Mouse (Mus musculus): ENCODE data around the gene Gm4131. TPM values are rescaled to one million over a fixed set of nuclear protein-coding genes. Genes with fewer than 3 reads are reported as not detected.

Gene Gm4131
- polyA plus RNA-seq, 1 experiment, result not detected

DNA sequence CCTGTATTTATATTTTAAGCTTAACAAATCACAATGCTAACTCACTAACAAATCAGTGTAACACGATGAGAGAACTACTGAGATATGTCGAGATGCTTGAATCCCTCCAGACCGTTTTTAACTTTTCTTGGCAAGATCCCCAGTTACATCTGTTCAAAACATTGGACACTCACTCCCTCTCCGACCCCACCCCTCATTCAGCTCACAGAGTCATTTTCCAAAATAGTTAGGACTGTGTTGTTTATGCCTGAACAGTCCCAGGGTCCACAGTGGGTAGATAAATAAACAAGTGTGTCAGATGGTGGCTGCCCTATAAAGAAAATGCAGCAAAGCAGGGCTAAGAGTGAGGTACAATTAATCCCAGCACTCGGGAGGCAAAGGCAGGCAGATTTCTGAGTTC, 29.7 kb downstream of the Gm4131 start:
- TF ChIP-seq POLR2A (IDR thresholded peaks at IDR 0.05; ENCODE audit: insufficient read depth, low read depth, low read length) (no peak), CTCF (IDR thresholded peaks at IDR 0.05; ENCODE audit: insufficient read depth, low read depth, low read length) (no peak)
- no peak overlapping the region for H3K27ac ChIP-seq (ENCODE audit: insufficient read depth, low read depth, low read length)
- no peaks in the 10 kb centered on the region for H3K4me1 ChIP-seq (ENCODE audit: control insufficient read depth, insufficient read depth, low read length)
- 45% methylated on average over 5 of the region's 5 CpGs for WGBS
- H3K4me3 ChIP-seq (ENCODE audit: insufficient read depth, low read depth, low read length), result no peak overlapping the region

DNA sequence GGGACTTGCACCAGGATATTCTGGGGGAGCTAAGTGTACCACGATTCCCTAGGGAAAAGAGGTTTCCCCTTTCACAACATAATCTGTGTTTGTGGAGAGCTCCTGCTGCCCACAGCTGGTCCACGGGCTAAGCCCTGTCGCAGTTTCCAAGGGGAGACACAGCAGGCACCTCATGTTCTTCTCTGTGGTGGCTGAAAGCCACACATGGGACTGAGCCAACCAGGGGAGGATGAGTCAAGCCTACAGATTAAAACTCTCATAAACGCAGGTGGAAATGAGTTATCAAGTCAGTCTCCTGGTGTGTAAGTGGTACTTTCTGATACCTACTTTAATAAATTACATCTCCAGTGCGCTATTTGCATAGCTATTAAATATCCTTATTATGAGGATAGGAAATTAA, 30.6 kb downstream of the Gm4131 start:
- H3K4me1 ChIP-seq (ENCODE audit: control insufficient read depth, insufficient read depth, low read length), result no peaks in the 10 kb centered on the region
- H3K4me3 ChIP-seq (ENCODE audit: insufficient read depth, low read depth, low read length), result no peak overlapping the region
- 35% methylated on average over 5 of the region's 5 CpGs for WGBS
- no peak overlapping the region for H3K27ac ChIP-seq (ENCODE audit: insufficient read depth, low read depth, low read length)
- TF ChIP-seq CTCF (IDR thresholded peaks at IDR 0.05; ENCODE audit: insufficient read depth, low read depth, low read length) (no peak), POLR2A (IDR thresholded peaks at IDR 0.05; ENCODE audit: insufficient read depth, low read depth, low read length) (no peak)

DNA sequence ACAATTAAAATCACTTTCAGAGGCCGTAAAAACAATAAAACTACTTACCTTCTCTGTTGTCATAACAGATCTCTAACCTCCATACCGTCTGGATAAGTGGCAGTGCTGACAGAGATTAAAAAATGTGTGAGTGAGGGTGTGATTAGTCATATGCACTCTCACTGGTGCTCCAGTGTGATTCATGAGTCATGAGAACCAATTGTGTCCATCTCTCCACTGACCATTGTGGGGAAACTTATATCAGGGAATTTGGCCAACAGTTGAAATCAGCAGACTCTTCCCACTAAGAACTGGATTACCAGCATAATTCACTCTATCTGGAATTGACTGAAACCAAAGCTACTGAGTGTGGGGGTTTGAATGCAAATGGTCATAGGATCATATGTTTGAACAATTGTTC, 35.8 kb downstream of the Gm4131 start:
- no peaks in the 10 kb centered on the region for H3K4me1 ChIP-seq (ENCODE audit: control insufficient read depth, insufficient read depth, low read length)
- H3K27ac ChIP-seq (ENCODE audit: insufficient read depth, low read depth, low read length), result no peak overlapping the region
- TF ChIP-seq CTCF (IDR thresholded peaks at IDR 0.05; ENCODE audit: insufficient read depth, low read depth, low read length), result no peak
- no peak for TF ChIP-seq POLR2A (IDR thresholded peaks at IDR 0.05; ENCODE audit: insufficient read depth, low read depth, low read length)
- no peak overlapping the region for H3K4me3 ChIP-seq (ENCODE audit: insufficient read depth, low read depth, low read length)
- WGBS, result 89% methylated on average over 2 of the region's 2 CpGs

DNA sequence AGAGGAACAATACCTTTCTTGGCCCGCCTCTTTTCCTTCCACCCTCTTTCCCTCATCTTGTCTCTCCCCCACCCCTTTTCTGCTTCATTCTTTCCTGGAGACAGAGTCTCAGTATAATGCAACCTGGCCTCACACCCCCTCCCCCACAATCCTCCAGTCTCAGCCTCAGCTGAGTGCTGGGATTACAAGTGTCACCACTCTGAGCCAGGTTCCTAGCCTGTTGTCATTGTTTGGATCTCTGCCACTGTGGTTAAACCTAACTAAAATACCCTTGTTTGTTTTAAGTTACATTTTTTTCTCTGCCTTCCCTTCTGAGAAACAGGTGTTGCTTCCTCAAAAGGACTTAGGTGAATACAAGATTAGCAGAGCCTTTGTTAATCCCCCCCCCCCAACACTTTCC, 53.9 kb downstream of the Gm4131 start:
- WGBS, result 94% methylated on average over 1 of the region's 1 CpGs
- H3K27ac ChIP-seq (ENCODE audit: insufficient read depth, low read depth, low read length), result no peak overlapping the region
- no peak overlapping the region for H3K4me3 ChIP-seq (ENCODE audit: insufficient read depth, low read depth, low read length)
- TF ChIP-seq POLR2A (IDR thresholded peaks at IDR 0.05; ENCODE audit: insufficient read depth, low read depth, low read length) (no peak), CTCF (IDR thresholded peaks at IDR 0.05; ENCODE audit: insufficient read depth, low read depth, low read length) (no peak)
- no peaks in the 10 kb centered on the region for H3K4me1 ChIP-seq (ENCODE audit: control insufficient read depth, insufficient read depth, low read length)

DNA sequence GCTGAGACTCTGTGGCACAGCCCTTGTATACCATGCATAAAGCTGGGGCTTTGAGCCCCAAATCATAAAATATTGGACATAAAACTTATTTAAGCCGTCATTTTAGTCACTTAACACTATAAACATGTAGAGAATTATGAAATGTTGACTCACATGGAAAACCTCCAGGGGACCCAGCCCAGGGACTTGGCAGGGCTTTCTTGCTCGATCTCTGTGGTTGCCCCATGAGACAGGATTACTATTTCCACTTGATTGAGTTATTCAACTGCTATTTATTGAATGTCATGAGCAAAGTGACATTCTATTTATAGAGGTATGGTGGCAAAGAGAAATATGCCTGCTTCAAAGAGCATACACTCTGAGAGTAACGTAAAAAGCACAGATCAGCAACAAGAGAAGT, 57.4 kb downstream of the Gm4131 start:
- H3K4me3 ChIP-seq (ENCODE audit: insufficient read depth, low read depth, low read length), result no peak overlapping the region
- TF ChIP-seq CTCF (IDR thresholded peaks at IDR 0.05; ENCODE audit: insufficient read depth, low read depth, low read length), result no peak
- no peak for TF ChIP-seq POLR2A (IDR thresholded peaks at IDR 0.05; ENCODE audit: insufficient read depth, low read depth, low read length)
- H3K4me1 ChIP-seq (ENCODE audit: control insufficient read depth, insufficient read depth, low read length), result no peaks in the 10 kb centered on the region
- H3K27ac ChIP-seq (ENCODE audit: insufficient read depth, low read depth, low read length), result no peak overlapping the region
- 80% methylated on average over 3 of the region's 3 CpGs for WGBS

DNA sequence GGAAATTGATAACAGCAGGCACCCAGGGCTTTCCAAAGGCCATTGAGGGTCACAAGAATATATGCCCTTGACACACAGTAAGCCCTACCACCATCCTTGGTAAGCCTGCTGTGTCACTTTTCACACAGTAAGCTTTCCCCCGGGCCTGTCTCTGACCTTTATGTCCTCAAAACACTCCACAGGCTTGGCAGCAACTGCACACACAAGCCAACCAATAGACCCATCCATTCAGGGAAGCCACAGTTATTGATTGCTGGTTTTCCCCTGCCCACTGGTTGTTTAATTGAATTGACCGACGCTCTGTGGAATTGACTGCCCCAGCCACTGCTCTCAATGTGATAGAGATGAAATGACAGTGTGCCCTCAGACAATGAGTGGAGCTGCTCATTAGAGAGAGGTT, 60.5 kb downstream of the Gm4131 start:
- Histone ChIP-seq H3K4me1 (ENCODE audit: control insufficient read depth, insufficient read depth, low read length) (no peaks in the 10 kb centered on the region), H3K4me3 (ENCODE audit: insufficient read depth, low read depth, low read length) (no peak overlapping the region), H3K27ac (ENCODE audit: insufficient read depth, low read depth, low read length) (no peak overlapping the region)
- WGBS, result 89% methylated on average over 3 of the region's 3 CpGs
- no peak for TF ChIP-seq CTCF (IDR thresholded peaks at IDR 0.05; ENCODE audit: insufficient read depth, low read depth, low read length)
- TF ChIP-seq POLR2A (IDR thresholded peaks at IDR 0.05; ENCODE audit: insufficient read depth, low read depth, low read length), result no peak

DNA sequence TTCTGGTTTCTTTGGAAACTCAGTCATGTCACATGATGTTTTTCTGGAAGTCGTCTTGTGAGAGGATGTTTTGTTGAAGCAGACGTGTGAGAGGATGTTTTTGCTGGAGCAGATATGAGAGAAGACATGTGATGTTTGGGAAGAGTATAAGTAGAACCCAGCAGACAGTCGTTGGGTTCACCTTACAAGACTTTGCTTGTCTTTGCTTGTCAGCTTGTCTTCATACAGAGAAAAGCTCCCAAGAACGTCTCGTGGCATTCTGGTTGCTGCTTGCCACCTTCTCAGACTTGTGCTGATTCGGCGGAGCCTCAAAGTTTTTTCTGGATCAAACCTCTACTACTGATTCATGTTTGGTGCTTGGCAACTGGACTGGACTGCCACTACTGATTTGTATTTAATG, 69.3 kb downstream of the Gm4131 start:
- no peak overlapping the region for H3K4me3 ChIP-seq (ENCODE audit: insufficient read depth, low read depth, low read length)
- no peak overlapping the region for H3K27ac ChIP-seq (ENCODE audit: insufficient read depth, low read depth, low read length)
- no peaks in the 10 kb centered on the region for H3K4me1 ChIP-seq (ENCODE audit: control insufficient read depth, insufficient read depth, low read length)
- TF ChIP-seq POLR2A (IDR thresholded peaks at IDR 0.05; ENCODE audit: insufficient read depth, low read depth, low read length), result no peak
- no peak for TF ChIP-seq CTCF (IDR thresholded peaks at IDR 0.05; ENCODE audit: insufficient read depth, low read depth, low read length)
- 69% methylated on average over 7 of the region's 7 CpGs for WGBS

DNA sequence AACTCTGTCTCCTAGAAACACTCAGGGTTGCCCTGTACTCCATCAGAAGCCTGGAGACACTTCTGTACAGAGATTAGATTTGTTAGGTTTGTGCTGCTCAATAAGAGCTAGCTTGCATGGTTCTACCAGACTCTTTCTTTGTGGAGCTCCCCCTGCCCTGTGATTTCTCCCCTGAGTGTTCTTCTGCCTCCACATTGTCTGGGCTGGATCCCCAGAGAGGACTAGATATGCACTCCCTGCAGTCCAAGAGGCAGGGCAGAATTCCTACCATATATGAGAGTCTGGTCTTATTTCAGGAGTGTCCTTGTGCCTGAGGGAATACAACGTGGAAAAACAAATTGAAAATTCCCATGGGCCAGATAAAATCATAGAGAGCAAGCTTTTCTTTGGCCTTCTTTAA, 70.2 kb downstream of the Gm4131 start:
- Histone ChIP-seq H3K4me3 (ENCODE audit: insufficient read depth, low read depth, low read length) (no peak overlapping the region), H3K4me1 (ENCODE audit: control insufficient read depth, insufficient read depth, low read length) (no peaks in the 10 kb centered on the region), H3K27ac (ENCODE audit: insufficient read depth, low read depth, low read length) (no peak overlapping the region)
- TF ChIP-seq CTCF (IDR thresholded peaks at IDR 0.05; ENCODE audit: insufficient read depth, low read depth, low read length) (no peak), POLR2A (IDR thresholded peaks at IDR 0.05; ENCODE audit: insufficient read depth, low read depth, low read length) (no peak)
- 69% methylated on average over 1 of the region's 1 CpGs for WGBS

DNA sequence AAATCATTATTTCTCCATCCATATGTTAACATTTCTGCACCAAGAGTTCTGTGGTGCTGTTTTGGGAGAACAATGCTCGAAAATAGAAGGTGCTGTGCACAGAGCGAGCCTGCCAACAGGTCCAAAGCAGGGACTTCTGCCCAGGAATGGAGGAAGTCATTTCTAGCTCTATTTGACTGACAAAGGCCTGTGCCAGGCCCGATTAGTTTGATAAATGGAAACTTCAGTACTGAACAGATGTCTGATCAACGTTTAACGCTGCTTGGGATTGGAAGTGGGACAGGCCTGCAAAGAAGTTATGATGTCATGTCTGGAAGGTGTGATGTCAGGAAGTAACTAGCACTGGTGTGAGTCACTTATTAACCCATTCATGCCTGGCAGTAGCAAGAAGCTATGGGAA, 73.3 kb downstream of the Gm4131 start:
- H3K4me3 ChIP-seq (ENCODE audit: insufficient read depth, low read depth, low read length), result no peak overlapping the region
- no peaks in the 10 kb centered on the region for H3K4me1 ChIP-seq (ENCODE audit: control insufficient read depth, insufficient read depth, low read length)
- WGBS, result 73% methylated on average over 5 of the region's 5 CpGs
- no peak overlapping the region for H3K27ac ChIP-seq (ENCODE audit: insufficient read depth, low read depth, low read length)
- TF ChIP-seq POLR2A (IDR thresholded peaks at IDR 0.05; ENCODE audit: insufficient read depth, low read depth, low read length), result no peak
- TF ChIP-seq CTCF (IDR thresholded peaks at IDR 0.05; ENCODE audit: insufficient read depth, low read depth, low read length), result no peak

DNA sequence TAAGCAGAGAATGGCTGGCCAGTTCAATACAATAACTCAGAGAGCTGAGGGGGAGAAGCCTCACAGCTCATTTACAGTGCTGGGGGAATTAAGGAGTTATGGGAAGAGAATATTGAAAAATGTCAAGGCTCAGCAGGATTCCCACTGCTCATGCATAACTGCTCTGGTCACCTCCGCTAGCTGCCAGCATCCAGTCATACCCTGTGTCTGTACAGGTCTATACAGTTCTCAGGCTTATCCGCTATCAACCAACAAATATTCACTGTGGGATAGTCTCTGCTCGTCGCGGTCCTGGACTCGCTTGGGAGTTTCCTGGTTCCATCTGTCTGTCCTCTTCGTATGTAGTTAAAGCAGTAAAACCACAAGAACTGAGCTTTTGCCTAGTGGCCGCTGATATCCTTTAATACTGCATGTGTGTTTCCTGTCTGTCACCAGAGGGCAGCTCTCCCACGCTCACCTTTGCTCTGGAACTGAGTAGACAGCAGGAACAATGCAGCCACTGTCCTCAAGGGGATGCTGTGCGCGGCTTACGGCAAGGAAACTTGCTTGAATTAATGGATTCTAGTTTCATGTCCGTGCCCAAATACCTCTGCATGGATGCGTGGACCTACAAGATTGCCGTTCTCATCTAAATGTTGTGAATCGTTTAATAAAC, 74.4 kb downstream of the Gm4131 start:
- peak; percentile 47; the same call in 1 of the 2 replicates for TF ChIP-seq CTCF (IDR thresholded peaks at IDR 0.05; ENCODE audit: insufficient read depth, low read depth, low read length)
- no peak for TF ChIP-seq POLR2A (IDR thresholded peaks at IDR 0.05; ENCODE audit: insufficient read depth, low read depth, low read length)
- H3K27ac ChIP-seq (ENCODE audit: insufficient read depth, low read depth, low read length), result no peak overlapping the region
- peaks cover 2% of the 10 kb centered on the region for H3K4me1 ChIP-seq (ENCODE audit: control insufficient read depth, insufficient read depth, low read length)
- 30% methylated on average over 16 of the region's 16 CpGs for WGBS
- H3K4me3 ChIP-seq (ENCODE audit: insufficient read depth, low read depth, low read length), result no peak overlapping the region
